Mouse (Mus musculus): ENCODE results near the gene Cacna1b.

Gene Cacna1b

GRCm38 (mm10) chr2:24719645-24720379 is 43.1 kb downstream of the Cacna1b start:
- peak; percentile 24 for DNase-seq (ENCODE audit: low read depth, low spot score)

DNA sequence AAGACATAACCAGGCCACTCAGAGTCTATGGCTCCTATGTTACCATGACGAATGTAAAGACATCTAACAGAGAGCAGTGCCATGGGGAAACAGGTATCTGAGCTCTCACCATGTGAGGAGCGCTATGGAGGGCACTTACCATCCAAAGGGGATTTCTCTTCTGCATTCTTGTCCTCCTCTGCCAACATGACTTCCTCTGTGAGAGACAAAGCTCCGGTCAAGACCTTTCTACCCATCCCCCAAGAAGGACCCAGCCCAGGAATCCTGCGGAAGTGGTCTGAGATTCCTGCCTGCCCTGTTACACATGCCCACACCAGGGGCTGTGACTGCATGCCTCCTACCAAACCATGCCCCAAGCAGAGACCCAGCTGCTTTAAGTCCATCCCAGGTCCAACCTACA is 44.0 kb downstream of the Cacna1b start:
- DNase-seq (ENCODE audit: low read depth, low spot score), result no peak

DNA sequence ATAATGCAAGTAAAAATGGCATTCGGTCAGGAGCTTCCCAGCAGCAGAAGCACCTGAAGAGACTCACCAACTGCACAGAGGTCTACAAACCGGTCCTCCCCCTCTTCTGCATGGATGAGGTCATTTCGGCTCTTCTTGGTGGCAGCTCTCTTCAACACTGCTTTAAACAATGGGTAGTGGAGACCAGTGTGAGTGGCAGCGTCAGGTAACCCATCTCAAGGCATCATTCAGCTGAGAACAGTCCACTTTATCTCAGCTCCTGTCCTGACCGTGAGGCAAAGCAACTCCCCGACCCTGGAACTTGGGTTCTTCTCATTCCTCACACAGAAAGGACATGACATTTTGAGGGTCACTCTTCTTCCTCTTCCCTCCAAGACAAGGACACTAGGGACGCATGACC is 45.0 kb downstream of the Cacna1b start:
- no peak for DNase-seq (ENCODE audit: low read depth, low spot score)

DNA sequence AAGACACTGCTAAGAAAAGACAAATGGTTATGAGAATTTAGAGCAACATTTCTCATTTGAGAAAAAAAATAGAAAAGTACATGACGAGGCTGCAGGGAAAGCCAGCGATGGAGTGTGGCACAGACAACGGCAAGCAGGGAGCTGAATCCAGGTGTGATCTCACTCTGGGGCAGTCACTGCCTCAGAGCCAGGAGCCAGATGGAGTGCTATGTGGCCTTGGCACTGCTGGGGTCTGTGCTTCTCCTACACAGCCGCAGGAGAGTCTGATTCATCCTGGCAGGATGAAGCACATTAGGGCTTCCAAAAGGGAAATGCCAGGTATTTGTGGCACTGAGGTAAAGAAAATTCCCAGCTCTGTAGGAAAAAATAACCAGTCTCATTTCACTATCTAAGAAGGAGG is 45.5 kb downstream of the Cacna1b start:
- DNase-seq (ENCODE audit: low read depth, low spot score), result peak; percentile 95

GRCm38 (mm10) chr2:24705929-24706328 is 57.0 kb downstream of the Cacna1b start:
- DNase-seq (ENCODE audit: low read depth, low spot score), result no peak

GRCm38 (mm10) chr2:24702208-24702957 is 60.6 kb downstream of the Cacna1b start:
- DNase-seq (ENCODE audit: low read depth, low spot score), result no peak

DNA sequence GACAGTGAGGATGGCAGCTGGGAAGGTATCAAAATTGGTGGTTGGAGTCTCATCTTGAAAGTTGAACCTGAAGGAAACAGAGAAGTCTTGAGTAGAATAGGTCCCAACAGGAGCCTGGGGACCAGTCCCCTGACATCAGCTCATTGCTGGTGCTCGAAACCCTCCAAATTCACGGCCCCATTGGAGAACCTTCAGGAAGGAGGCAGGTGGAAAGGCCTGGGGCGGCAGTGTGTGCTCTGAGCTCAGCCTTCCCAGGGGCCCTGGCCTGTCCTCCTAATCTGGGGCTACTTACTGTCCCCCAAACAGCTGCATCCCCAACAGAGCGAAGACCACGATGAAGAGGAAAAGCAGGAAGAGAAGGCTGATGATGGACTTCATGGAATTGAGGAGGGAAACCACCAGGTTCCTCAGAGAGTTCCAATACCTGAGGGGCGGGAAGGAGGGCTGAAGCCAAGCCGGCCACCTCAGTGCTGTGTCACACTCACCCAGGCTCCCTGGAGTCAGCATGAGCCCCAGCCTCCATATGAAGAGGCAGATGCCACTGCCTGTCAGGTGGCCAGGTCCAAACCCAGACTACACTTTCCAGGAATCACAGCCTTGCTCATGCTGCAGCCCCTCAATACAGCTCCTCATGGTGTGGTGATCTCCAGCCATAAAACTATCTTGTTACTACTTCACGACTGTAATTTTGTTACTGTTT is 65.5 kb downstream of the Cacna1b start:
- no peak for DNase-seq (ENCODE audit: low read depth, low spot score)

GRCm38 (mm10) chr2:24692371-24692770 is 70.6 kb downstream of the Cacna1b start:
- DNase-seq (ENCODE audit: low read depth, low spot score), result no peak

DNA sequence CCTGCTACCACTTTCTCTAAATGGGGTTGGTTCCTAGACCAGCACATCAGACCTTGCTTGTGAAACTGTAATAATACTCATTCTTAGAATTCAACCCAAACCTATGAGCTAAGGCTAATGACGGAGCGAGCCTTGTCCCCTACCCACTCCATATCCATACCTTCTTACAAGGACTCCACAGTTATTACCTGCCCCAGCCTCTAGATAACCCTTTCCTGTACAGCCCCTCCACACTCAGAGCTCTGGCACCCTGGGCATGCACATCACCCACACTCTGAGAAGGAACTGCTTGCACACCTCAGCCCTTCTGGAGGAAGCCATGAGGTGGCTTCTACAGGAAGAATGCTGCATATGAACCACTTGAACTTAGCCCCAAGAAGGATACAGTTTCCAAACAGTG is 72.6 kb downstream of the Cacna1b start:
- DNase-seq (ENCODE audit: low read depth, low spot score), result no peak

DNA sequence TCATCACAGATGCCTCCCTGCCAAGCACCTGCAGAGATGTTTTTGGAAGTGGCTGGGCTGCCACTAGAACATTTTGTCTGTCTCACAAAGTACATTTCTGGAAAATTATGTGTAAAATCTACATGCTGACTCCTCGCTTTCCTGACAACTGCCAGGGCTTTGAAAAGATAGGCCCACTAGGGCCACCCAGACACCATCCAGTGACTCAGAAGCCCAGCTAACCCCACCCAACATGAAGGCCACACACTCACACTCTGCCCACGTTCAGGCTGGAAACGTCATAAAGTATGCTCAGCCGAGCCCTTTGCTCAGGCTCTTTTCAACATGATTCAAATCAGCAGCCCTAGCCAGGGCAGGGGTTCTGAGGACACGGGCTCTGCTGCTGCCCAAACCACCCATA is 77.6 kb downstream of the Cacna1b start:
- peak; percentile 76 for DNase-seq (ENCODE audit: low read depth, low spot score)

GRCm38 (mm10) chr2:24684796-24685195 is 78.2 kb downstream of the Cacna1b start:
- DNase-seq (ENCODE audit: low read depth, low spot score), result peak; percentile 42

DNA sequence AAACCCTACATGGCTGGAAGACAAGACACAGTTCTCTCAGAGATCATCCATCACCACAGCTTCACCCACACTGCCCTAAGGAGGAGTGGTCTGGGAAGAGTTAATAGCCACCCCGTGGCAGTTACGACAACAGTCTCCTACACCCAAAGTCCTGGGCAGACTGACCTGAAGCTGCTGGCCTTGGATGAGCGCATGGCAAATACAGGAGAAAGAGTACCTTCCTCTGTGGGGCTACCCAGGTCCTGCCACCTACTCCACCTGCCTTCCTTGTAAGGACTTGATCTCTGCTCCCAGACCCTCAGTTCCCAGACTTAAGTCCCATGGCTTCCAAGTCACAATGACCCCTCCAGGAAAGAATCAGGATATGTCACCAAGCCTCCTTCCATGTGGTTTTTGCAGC is 79.7 kb downstream of the Cacna1b start:
- DNase-seq (ENCODE audit: low read depth, low spot score), result no peak

DNA sequence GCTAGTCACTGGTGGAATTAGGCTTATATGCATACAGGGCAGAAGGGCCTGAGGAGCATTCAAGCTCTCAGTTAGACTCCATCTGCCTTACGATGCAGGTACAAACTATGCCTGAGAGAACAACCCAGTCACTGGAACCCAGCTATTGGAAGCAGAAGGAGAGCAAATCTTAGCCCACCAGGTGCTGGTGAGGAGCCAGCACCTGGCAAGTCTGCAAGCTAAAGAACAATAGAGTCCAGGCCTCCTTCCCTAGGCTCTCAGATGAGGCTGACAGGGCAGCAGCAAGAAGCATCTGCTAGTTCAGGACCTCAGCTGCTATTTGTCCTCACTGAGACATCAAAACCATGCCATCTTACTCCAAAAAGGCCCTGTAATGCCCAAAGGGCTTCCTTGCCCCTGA is 82.2 kb downstream of the Cacna1b start:
- DNase-seq (ENCODE audit: low read depth, low spot score), result peak; percentile 59

DNA sequence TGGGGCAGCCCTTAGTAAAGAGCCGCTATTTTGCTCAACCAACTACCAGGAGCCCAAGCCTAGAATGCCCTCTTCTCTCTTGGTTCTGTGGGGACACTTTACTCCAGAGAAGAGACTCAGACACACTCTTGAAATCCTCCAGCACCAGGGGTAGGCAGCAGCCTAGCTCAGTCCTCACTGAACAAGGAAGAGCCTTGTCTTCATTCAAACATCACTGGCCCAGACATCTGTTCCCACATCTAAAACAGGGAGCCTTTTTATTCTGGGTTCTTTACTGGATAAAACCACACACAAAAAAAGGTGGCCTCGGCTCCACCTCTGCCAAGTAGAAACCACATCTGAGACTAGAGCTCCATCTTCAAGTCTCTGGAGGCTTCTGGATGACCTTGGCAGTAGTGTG is 82.8 kb downstream of the Cacna1b start:
- peak; percentile 43 for DNase-seq (ENCODE audit: low read depth, low spot score)

DNA sequence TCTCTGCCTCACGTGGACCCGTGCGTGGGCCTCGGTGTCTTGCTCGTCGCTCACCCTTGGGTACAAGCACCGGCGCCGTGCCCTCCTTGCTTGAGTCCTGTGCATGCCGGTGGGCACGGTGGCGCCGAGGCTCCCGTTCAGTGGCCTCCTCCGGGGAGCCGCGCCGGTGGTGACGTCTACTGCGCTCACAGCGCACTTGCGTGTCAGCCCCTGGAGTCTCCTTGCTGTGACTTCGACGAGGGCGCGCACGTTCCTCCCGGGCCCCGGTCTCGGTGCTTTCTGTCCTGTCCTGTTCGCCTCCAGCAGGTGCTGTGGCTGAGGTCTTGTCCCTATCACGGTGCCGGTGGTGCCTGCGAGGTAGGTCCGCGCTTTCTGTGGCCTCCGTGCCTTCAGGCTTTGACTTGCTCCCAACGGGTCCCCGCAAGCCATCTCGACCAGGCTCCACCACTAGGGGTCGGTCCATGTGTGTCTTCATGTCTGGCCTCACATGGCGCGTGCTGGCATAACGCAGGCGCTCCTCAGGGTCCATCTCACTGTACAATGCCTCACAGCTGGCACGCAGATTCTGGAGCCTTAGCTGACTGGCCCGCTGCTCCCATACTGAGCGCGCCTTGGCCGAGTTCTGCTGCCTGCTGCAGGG is 83.8 kb downstream of the Cacna1b start:
- DNase-seq (ENCODE audit: low read depth, low spot score), result peak; percentile 60

GRCm38 (mm10) chr2:24678538-24678937 is 84.4 kb downstream of the Cacna1b start:
- DNase-seq (ENCODE audit: low read depth, low spot score), result no peak

GRCm38 (mm10) chr2:24678110-24678509 is 84.8 kb downstream of the Cacna1b start:
- DNase-seq (ENCODE audit: low read depth, low spot score), result no peak

DNA sequence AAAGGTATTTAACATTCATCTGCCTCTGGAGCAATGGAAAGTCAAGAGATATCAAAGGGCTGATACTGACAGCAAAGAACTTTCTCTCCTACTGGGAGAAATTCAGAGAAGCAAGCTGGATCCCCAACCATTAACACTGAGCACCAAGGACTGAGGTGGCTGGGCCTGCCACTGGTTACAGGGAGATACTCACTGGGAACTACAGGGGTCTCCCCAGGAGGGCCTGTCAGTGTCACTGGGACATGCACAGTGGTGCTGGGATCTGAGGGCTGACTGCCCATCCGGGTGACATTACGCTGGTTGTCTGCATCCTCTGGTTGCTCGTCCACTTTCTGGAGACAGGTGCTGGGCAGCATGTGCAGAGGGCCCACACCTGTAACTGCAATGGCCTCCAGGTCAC is 85.3 kb downstream of the Cacna1b start:
- no peak for DNase-seq (ENCODE audit: low read depth, low spot score)

DNA sequence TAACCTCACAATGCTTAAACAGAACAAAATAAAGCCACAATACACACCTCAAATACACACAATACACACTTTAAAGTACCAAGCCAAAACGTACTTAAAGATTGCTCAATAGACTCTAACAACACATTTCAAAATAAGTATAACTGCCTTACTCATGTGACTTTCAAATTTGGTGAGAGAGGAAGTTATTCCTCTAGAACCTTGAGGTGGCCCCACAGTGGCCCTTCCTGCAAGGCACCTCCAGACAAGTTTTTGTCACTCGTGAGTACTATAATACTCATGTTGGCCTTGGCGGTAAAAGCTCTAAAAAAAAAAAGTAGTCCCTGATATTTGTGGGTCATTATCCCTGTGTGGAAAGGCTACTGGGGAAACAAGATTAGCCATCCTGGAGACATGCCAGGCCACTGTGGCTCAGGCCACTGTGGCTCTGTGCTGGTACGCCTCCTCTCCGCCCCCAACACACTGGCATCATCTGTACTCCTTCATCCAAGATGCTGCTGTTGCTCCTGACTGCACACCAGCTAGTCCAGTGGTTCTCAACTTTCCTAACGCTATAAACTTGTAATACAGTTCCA is 88.4 kb downstream of the Cacna1b start:
- DNase-seq (ENCODE audit: low read depth, low spot score), result no peak

- peak; percentile 70 for DNase-seq (ENCODE audit: low read depth, low spot score)
These were observed 94.4 kb downstream of the Cacna1b start for GRCm38 (mm10) chr2:24668598-24668997.

GRCm38 (mm10) chr2:24664678-24665257 is 98.2 kb downstream of the Cacna1b start:
- no peak for DNase-seq (ENCODE audit: low read depth, low spot score)
